Mouse (Mus musculus) thymus, adult 2 months (tissue): Measurements from ENCODE around the gene Doc2a.

Source experiments
- CTCF ChIP-seq: fragments of 200-500 bp; IDR thresholded peaks from 2 replicates; pipeline ENCODE4 v1.5.1; 2012; ENCODE audit warnings: mild to moderate bottlenecking, control low read depth, low read length, moderate library complexity, borderline replicate concordance; ENCODE audit not compliant: control insufficient read depth, poor library complexity, insufficient read depth; ENCODE audit errors: extremely low read depth
- POLR2A ChIP-seq: fragments of 200-500 bp; IDR thresholded peaks from 2 replicates; pipeline ENCODE4 v1.6.1; 2012; ENCODE audit warnings: mild to moderate bottlenecking, low read length, control low read depth, moderate library complexity; ENCODE audit not compliant: control insufficient read depth, poor library complexity, insufficient read depth; ENCODE audit errors: extremely low read depth

DNA sequence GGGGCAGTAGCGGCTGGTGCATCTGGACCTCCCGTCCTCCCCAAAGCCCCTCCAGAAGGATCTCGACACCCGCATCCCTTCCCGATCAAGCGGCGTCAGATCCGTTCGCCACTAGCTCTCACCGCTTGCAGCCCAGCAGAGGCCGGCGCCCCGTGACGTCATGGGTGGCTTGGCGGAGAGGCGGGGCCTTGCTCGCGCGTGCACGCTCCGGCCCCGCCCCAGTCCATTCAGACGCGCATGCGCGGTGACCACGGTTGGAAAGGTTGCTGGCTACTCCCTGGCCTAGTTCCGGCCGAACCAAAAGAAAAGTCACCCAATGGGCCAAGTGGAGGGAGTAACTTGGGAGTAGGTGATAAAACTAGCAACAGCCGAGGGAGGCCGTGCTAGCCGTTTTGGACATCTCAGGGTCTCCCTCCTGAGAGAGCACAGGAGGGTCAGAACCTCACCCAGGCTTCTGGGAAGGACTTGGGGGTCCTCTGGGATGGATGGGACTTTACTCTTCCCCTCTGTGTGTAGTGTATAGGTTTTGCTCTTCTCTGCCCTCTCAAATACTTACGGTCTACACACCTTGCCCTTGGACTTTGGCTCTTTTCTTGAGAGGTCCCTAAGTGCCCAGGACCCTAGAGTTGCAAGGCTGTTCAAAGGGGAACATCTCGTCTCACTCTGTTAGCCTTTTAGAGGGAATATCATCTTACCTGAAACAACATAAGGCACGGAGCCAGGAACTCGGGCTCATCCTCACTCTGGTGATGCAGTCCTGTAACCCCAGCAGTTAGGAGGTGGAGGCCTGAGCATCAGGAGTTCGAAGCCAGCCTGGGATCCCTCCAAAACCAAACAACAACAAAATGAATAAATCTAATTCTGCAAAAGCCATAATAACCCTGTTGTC lies 51.1 kb downstream of the Doc2a start:
- TF ChIP-seq POLR2A (peak; percentile 66; the same call in 1 of the 2 replicates), CTCF (0 out of 2 replicates have a peak, but pooled peaks have one; percentile 41)
